Mouse (Mus musculus) skeletal muscle tissue, adult 2 months (tissue): Measurements from ENCODE around the gene Tmem14a.
"Not testable (repeated sequence)": the region's sequence is repeated elsewhere in the genome, so short reads cannot be mapped to it uniquely, and the experiment has no call there.

Experiments used
- DNase-seq: peaks from one replicate; pipeline ENCODE4 v3.0.0-alpha.2; 2012; ENCODE audit warnings: low read depth, low spot score

The Tmem14a gene

GRCm38 (mm10) chr1:21252566-21253302 lies 34.4 kb downstream of the Tmem14a start:
- DNase-seq = no peak

- no peak for DNase-seq
Observed at GRCm38 (mm10) chr1:21253303-21253650, 34.9 kb downstream of the Tmem14a start.

- no peak for DNase-seq
Observed at GRCm38 (mm10) chr1:21253856-21254255, 35.5 kb downstream of the Tmem14a start.

- no peak for DNase-seq
Observed at GRCm38 (mm10) chr1:21255625-21256345, 37.4 kb downstream of the Tmem14a start.

GRCm38 (mm10) chr1:21256391-21256790 lies 38.0 kb downstream of the Tmem14a start:
- DNase-seq = no peak

- DNase-seq = no peak
Observed at GRCm38 (mm10) chr1:21256871-21257270, 38.5 kb downstream of the Tmem14a start.

GRCm38 (mm10) chr1:21259981-21260380 lies 41.6 kb downstream of the Tmem14a start:
- DNase-seq = not testable (repeated sequence)

- DNase-seq = no peak
Observed at GRCm38 (mm10) chr1:21262401-21262800, 44.0 kb downstream of the Tmem14a start.

GRCm38 (mm10) chr1:21263986-21264385 lies 45.6 kb downstream of the Tmem14a start:
- no peak for DNase-seq

- no peak for DNase-seq
Observed at GRCm38 (mm10) chr1:21264747-21265146, 46.4 kb downstream of the Tmem14a start.

GRCm38 (mm10) chr1:21266766-21267165 lies 48.4 kb downstream of the Tmem14a start:
- DNase-seq = no peak

- DNase-seq = not testable (repeated sequence)
Observed at GRCm38 (mm10) chr1:21267466-21267865, 49.1 kb downstream of the Tmem14a start.

GRCm38 (mm10) chr1:21271343-21272055 lies 53.1 kb downstream of the Tmem14a start:
- DNase-seq = peak; percentile 53

GRCm38 (mm10) chr1:21272056-21272431 lies 53.7 kb downstream of the Tmem14a start:
- DNase-seq = peak; percentile 10

GRCm38 (mm10) chr1:21273091-21273490 lies 54.7 kb downstream of the Tmem14a start:
- DNase-seq = no peak

- no peak for DNase-seq
Observed at GRCm38 (mm10) chr1:21274437-21275040, 56.2 kb downstream of the Tmem14a start.

- DNase-seq = not testable (repeated sequence)
Observed at GRCm38 (mm10) chr1:21275366-21275765, 57.0 kb downstream of the Tmem14a start.

GRCm38 (mm10) chr1:21276158-21276557 lies 57.8 kb downstream of the Tmem14a start:
- DNase-seq = not testable (repeated sequence)
